Mouse (Mus musculus): ENCODE results near the gene C9. TPM values are rescaled to one million over a fixed set of nuclear protein-coding genes. Genes with fewer than 3 reads are reported as not detected.

C9 gene
- polyA plus RNA-seq, 1 experiment: not detected

GRCm38 (mm10) chr15:6415317-6415716 lies 29.8 kb upstream of the C9 start:
- TF ChIP-seq MYOG (IDR thresholded peaks at IDR 0.05; ENCODE audit: control insufficient read depth in 1 of 3, insufficient read depth in 1 of 3, insufficient read length in 2 of 3, low read depth in 2 of 3): no peak
- no peak for TF ChIP-seq POLR2A (IDR thresholded peaks at IDR 0.05; ENCODE audit: insufficient read length, low read depth)
- TF ChIP-seq SRF (IDR thresholded peaks at IDR 0.05; ENCODE audit: control insufficient read depth, insufficient read length, low read depth): no peak
- no peak for TF ChIP-seq POLR2AphosphoS2 (IDR thresholded peaks at IDR 0.05; ENCODE audit: insufficient read length, low read depth)
- no peak for TF ChIP-seq CEBPB (IDR thresholded peaks at IDR 0.05; ENCODE audit: insufficient read depth, poor library complexity, severe bottlenecking)
- no peak for TF ChIP-seq TCF12 (IDR thresholded peaks at IDR 0.05; ENCODE audit: insufficient read depth, poor library complexity, severe bottlenecking)
- no peak for TF ChIP-seq MYOD1 (IDR thresholded peaks at IDR 0.05; ENCODE audit: control insufficient read depth in 1 of 3, insufficient read length in 2 of 3, low read depth in 2 of 3)
- no peak for TF ChIP-seq MAX (IDR thresholded peaks at IDR 0.05; ENCODE audit: low read depth)
- no peak for TF ChIP-seq E2F4 (IDR thresholded peaks at IDR 0.05; ENCODE audit: insufficient read depth)
- no peak for TF ChIP-seq USF1 (IDR thresholded peaks at IDR 0.05; ENCODE audit: low read depth)
- TF ChIP-seq REST (IDR thresholded peaks at IDR 0.05; ENCODE audit: insufficient read depth, insufficient read length): no peak
- Histone ChIP-seq H3K4me3 (no peak overlapping the region), H3K27me3 (ENCODE audit: control insufficient read depth, insufficient read depth, insufficient read length) (no peaks in the 10 kb centered on the region), H3K36me3 (ENCODE audit: control insufficient read depth, insufficient read depth) (peaks cover 17% of the 10 kb centered on the region), H3ac (ENCODE audit: control insufficient read depth, insufficient read length) (no peak overlapping the region), H3K4me2 (ENCODE audit: low read depth) (no peak overlapping the region), H3K79me2 (ENCODE audit: control insufficient read depth, insufficient read depth) (peaks cover 3% of the 10 kb centered on the region)

GRCm38 (mm10) chr15:6431777-6432176 lies 13.3 kb upstream of the C9 start:
- Histone ChIP-seq H3K36me3 (ENCODE audit: control insufficient read depth, insufficient read depth) (peaks cover 22% of the 10 kb centered on the region), H3K79me2 (ENCODE audit: control insufficient read depth, insufficient read depth) (no peaks in the 10 kb centered on the region), H3K27me3 (ENCODE audit: control insufficient read depth, insufficient read depth, insufficient read length) (no peaks in the 10 kb centered on the region), H3K4me3 (no peak overlapping the region), H3K4me2 (ENCODE audit: low read depth) (no peak overlapping the region), H3ac (ENCODE audit: control insufficient read depth, insufficient read length) (no peak overlapping the region)
- TF ChIP-seq USF1 (IDR thresholded peaks at IDR 0.05; ENCODE audit: low read depth) (no peak), TCF12 (IDR thresholded peaks at IDR 0.05; ENCODE audit: insufficient read depth, poor library complexity, severe bottlenecking) (no peak), SRF (IDR thresholded peaks at IDR 0.05; ENCODE audit: control insufficient read depth, insufficient read length, low read depth) (no peak), MAX (IDR thresholded peaks at IDR 0.05; ENCODE audit: low read depth) (no peak), CEBPB (IDR thresholded peaks at IDR 0.05; ENCODE audit: insufficient read depth, poor library complexity, severe bottlenecking) (no peak), TCF3 (IDR thresholded peaks at IDR 0.05; ENCODE audit: insufficient read length, low read depth) (no peak), POLR2AphosphoS2 (IDR thresholded peaks at IDR 0.05; ENCODE audit: insufficient read length, low read depth) (no peak), MYOD1 (IDR thresholded peaks at IDR 0.05; ENCODE audit: control insufficient read depth in 1 of 3, insufficient read length in 2 of 3, low read depth in 2 of 3) (no peak), E2F4 (IDR thresholded peaks at IDR 0.05; ENCODE audit: insufficient read depth) (no peak), REST (IDR thresholded peaks at IDR 0.05; ENCODE audit: insufficient read depth, insufficient read length) (no peak)

GRCm38 (mm10) chr15:6432411-6432810 lies 12.7 kb upstream of the C9 start:
- Histone ChIP-seq H3K4me2 (ENCODE audit: low read depth) (no peak overlapping the region), H3K27me3 (ENCODE audit: control insufficient read depth, insufficient read depth, insufficient read length) (no peaks in the 10 kb centered on the region), H3K79me2 (ENCODE audit: control insufficient read depth, insufficient read depth) (no peaks in the 10 kb centered on the region), H3ac (ENCODE audit: control insufficient read depth, insufficient read length) (no peak overlapping the region), H3K4me3 (no peak overlapping the region), H3K36me3 (ENCODE audit: control insufficient read depth, insufficient read depth) (peaks cover 24% of the 10 kb centered on the region)
- TF ChIP-seq POLR2AphosphoS2 (IDR thresholded peaks at IDR 0.05; ENCODE audit: insufficient read length, low read depth) (no peak), E2F4 (IDR thresholded peaks at IDR 0.05; ENCODE audit: insufficient read depth) (no peak), MYOG (IDR thresholded peaks at IDR 0.05; ENCODE audit: control insufficient read depth in 1 of 3, insufficient read depth in 1 of 3, insufficient read length in 2 of 3, low read depth in 2 of 3) (no peak), MAX (IDR thresholded peaks at IDR 0.05; ENCODE audit: low read depth) (no peak), MYOD1 (IDR thresholded peaks at IDR 0.05; ENCODE audit: control insufficient read depth in 1 of 3, insufficient read length in 2 of 3, low read depth in 2 of 3) (no peak), CEBPB (IDR thresholded peaks at IDR 0.05; ENCODE audit: insufficient read depth, poor library complexity, severe bottlenecking) (no peak), REST (IDR thresholded peaks at IDR 0.05; ENCODE audit: insufficient read depth, insufficient read length) (no peak), POLR2A (IDR thresholded peaks at IDR 0.05; ENCODE audit: insufficient read length, low read depth) (no peak), USF1 (IDR thresholded peaks at IDR 0.05; ENCODE audit: low read depth) (no peak)

GRCm38 (mm10) chr15:6435281-6435680 lies 9.8 kb upstream of the C9 start:
- Histone ChIP-seq H3K27me3 (ENCODE audit: control insufficient read depth, insufficient read depth, insufficient read length) (no peaks in the 10 kb centered on the region), H3K4me3 (no peak overlapping the region), H3K36me3 (ENCODE audit: control insufficient read depth, insufficient read depth) (peaks cover 25% of the 10 kb centered on the region), H3ac (ENCODE audit: control insufficient read depth, insufficient read length) (no peak overlapping the region), H3K79me2 (ENCODE audit: control insufficient read depth, insufficient read depth) (no peaks in the 10 kb centered on the region), H3K4me2 (ENCODE audit: low read depth) (no peak overlapping the region)
- TF ChIP-seq USF1 (IDR thresholded peaks at IDR 0.05; ENCODE audit: low read depth): no peak
- TF ChIP-seq POLR2A (IDR thresholded peaks at IDR 0.05; ENCODE audit: insufficient read length, low read depth): no peak
- TF ChIP-seq MAX (IDR thresholded peaks at IDR 0.05; ENCODE audit: low read depth): no peak
- TF ChIP-seq MYOG (IDR thresholded peaks at IDR 0.05; ENCODE audit: control insufficient read depth in 1 of 3, insufficient read depth in 1 of 3, insufficient read length in 2 of 3, low read depth in 2 of 3): no peak
- no peak for TF ChIP-seq REST (IDR thresholded peaks at IDR 0.05; ENCODE audit: insufficient read depth, insufficient read length)
- TF ChIP-seq SRF (IDR thresholded peaks at IDR 0.05; ENCODE audit: control insufficient read depth, insufficient read length, low read depth): no peak
- TF ChIP-seq MYOD1 (IDR thresholded peaks at IDR 0.05; ENCODE audit: control insufficient read depth in 1 of 3, insufficient read length in 2 of 3, low read depth in 2 of 3): no peak
- no peak for TF ChIP-seq TCF12 (IDR thresholded peaks at IDR 0.05; ENCODE audit: insufficient read depth, poor library complexity, severe bottlenecking)
- TF ChIP-seq CEBPB (IDR thresholded peaks at IDR 0.05; ENCODE audit: insufficient read depth, poor library complexity, severe bottlenecking): no peak
- no peak for TF ChIP-seq TCF3 (IDR thresholded peaks at IDR 0.05; ENCODE audit: insufficient read length, low read depth)
- no peak for TF ChIP-seq POLR2AphosphoS2 (IDR thresholded peaks at IDR 0.05; ENCODE audit: insufficient read length, low read depth)
- no peak for TF ChIP-seq E2F4 (IDR thresholded peaks at IDR 0.05; ENCODE audit: insufficient read depth)

- no peak overlapping the region for H3ac ChIP-seq (ENCODE audit: control insufficient read depth, insufficient read length)
- no peak for TF ChIP-seq SRF (IDR thresholded peaks at IDR 0.05; ENCODE audit: control insufficient read depth, insufficient read length, low read depth)
- no peak for TF ChIP-seq REST (IDR thresholded peaks at IDR 0.05; ENCODE audit: insufficient read depth, insufficient read length)
- no peak for TF ChIP-seq CEBPB (IDR thresholded peaks at IDR 0.05; ENCODE audit: insufficient read depth, poor library complexity, severe bottlenecking)
- no peak for TF ChIP-seq MYOG (IDR thresholded peaks at IDR 0.05; ENCODE audit: control insufficient read depth in 1 of 3, insufficient read depth in 1 of 3, insufficient read length in 2 of 3, low read depth in 2 of 3)
- no peak for TF ChIP-seq POLR2A (IDR thresholded peaks at IDR 0.05; ENCODE audit: insufficient read length, low read depth)
- no peak for TF ChIP-seq TCF12 (IDR thresholded peaks at IDR 0.05; ENCODE audit: insufficient read depth, poor library complexity, severe bottlenecking)
- no peak overlapping the region for H3K4me3 ChIP-seq
- no peak overlapping the region for H3K4me2 ChIP-seq (ENCODE audit: low read depth)
- H3K36me3 ChIP-seq (ENCODE audit: control insufficient read depth, insufficient read depth): peaks cover 25% of the 10 kb centered on the region
- no peaks in the 10 kb centered on the region for H3K79me2 ChIP-seq (ENCODE audit: control insufficient read depth, insufficient read depth)
- no peaks in the 10 kb centered on the region for H3K27me3 ChIP-seq (ENCODE audit: control insufficient read depth, insufficient read depth, insufficient read length)
Measured at GRCm38 (mm10) chr15:6435773-6436172, 9.4 kb upstream of the C9 start.

Data from myocyte (in vitro differentiated cells).